Mouse (Mus musculus): ENCODE data around the gene Sectm1a. TPM values are rescaled to one million over a fixed set of nuclear protein-coding genes. Genes with fewer than 3 reads are reported as not detected.
"Not testable (repeated sequence)": the region's sequence is repeated elsewhere in the genome, so short reads cannot be mapped to it uniquely, and the experiment has no call there.

Gene Sectm1a
- polyA plus RNA-seq, 1 experiment from 2014 or later: 0.29 TPM

DNA sequence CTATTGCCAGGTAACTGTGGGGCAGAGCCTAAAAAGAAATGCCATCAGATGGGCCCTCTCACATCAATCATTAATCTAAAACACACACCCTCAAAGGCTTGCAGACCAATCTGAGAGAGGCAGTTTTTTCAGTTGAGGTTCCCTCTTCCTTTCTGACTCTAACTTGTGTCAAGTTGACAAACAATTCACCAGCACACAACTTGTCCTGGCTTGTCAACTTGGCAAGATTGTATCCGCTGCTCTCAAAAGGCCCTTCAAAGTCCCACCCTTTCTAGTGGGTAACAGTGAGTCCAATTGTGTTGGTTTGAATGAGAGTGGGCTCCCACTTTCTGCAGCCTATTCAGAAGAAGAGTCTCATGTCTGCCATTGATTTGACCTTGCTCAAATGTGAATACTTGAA, 35.7 kb downstream of the Sectm1a start:
- no peaks in the 10 kb centered on the region for H3K9me3 ChIP-seq (ENCODE audit: low read length)
- WGBS: 37% methylated on average over 1 of the region's 1 CpGs
- H3K27ac ChIP-seq (ENCODE audit: low read length): no peak overlapping the region
- H3K4me3 ChIP-seq (ENCODE audit: low read depth, low read length): no peak overlapping the region
- H3K4me1 ChIP-seq (ENCODE audit: insufficient read depth, low read depth, low read length): no peaks in the 10 kb centered on the region
- ATAC-seq (peak; percentile 45), DNase-seq (ENCODE audit: low spot score) (peak; percentile 64)
- H3K27me3 ChIP-seq (replicated peaks; ENCODE audit: insufficient read depth, low read length): no peaks in the 10 kb centered on the region
- no peak overlapping the region for H3K4me2 ChIP-seq (replicated peaks; ENCODE audit: low read depth, low read length)
- no peak overlapping the region for H3K9ac ChIP-seq (replicated peaks; ENCODE audit: low read depth)
- H3K36me3 ChIP-seq (ENCODE audit: insufficient read depth, low read length): no peaks in the 10 kb centered on the region
- no peak for TF ChIP-seq CTCF (IDR thresholded peaks at IDR 0.05)
- no peak for TF ChIP-seq EP300 (IDR thresholded peaks at IDR 0.05)

DNA sequence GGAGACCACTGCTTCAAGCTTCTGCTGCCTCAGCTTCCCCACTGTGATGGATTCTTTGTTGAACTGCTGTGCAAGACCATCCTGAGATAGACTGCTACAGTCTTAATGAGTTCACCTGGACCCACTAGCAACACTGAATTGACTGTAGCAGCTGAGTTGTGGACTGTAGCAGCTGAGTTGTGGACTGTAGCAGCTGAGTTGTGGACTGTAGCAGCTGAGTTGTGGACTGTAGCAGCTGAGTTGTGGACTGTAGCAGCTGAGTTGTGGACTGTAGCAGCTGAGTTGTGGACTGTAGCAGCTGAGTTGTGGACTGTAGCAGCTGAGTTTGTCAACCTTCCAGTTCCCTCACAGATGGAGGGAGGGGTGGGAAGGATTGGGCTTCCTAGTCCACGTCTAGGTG, 38.0 kb downstream of the Sectm1a start:
- not testable (repeated sequence) for H3K36me3 ChIP-seq (ENCODE audit: insufficient read depth, low read length); H3K4me2 ChIP-seq (replicated peaks; ENCODE audit: low read depth, low read length); H3K9ac ChIP-seq (replicated peaks; ENCODE audit: low read depth); H3K4me1 ChIP-seq (ENCODE audit: insufficient read depth, low read depth, low read length); H3K4me3 ChIP-seq (ENCODE audit: low read depth, low read length); ATAC-seq; H3K9me3 ChIP-seq (ENCODE audit: low read length); H3K27ac ChIP-seq (ENCODE audit: low read length); H3K27me3 ChIP-seq (replicated peaks; ENCODE audit: insufficient read depth, low read length); DNase-seq (ENCODE audit: low spot score)
- 44% methylated on average over 1 of the region's 1 CpGs for WGBS

DNA sequence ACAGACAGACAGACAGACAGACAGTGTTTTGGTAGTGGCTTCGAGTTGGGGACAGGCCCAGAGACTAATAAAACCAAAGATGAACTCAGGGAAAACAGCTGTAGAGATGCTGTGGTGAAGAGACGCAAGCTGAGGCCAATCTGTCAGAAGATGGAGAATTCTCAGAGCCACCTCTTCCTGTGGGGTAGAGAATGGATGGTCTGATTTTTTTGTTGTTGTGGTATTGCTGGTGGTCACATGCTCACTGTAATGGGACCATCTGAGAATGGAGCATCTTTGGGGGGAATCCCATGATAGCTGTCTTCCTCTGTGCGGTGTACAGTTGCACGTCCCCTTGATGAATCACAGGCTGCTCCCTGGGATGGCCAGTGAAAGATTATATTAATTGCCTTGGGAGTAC, 38.5 kb downstream of the Sectm1a start:
- ATAC-seq: no peak
- Histone ChIP-seq H3K4me3 (ENCODE audit: low read depth, low read length) (no peak overlapping the region), H3K4me2 (replicated peaks; ENCODE audit: low read depth, low read length) (no peak overlapping the region), H3K27me3 (replicated peaks; ENCODE audit: insufficient read depth, low read length) (no peaks in the 10 kb centered on the region), H3K36me3 (ENCODE audit: insufficient read depth, low read length) (no peaks in the 10 kb centered on the region), H3K4me1 (ENCODE audit: insufficient read depth, low read depth, low read length) (no peaks in the 10 kb centered on the region), H3K27ac (ENCODE audit: low read length) (no peak overlapping the region), H3K9ac (replicated peaks; ENCODE audit: low read depth) (no peak overlapping the region), H3K9me3 (ENCODE audit: low read length) (no peaks in the 10 kb centered on the region)
- no peak for TF ChIP-seq CTCF (IDR thresholded peaks at IDR 0.05)
- no peak for TF ChIP-seq EP300 (IDR thresholded peaks at IDR 0.05)
- WGBS: 72% methylated on average over 4 of the region's 4 CpGs
- DNase-seq (ENCODE audit: low spot score): no peak

DNA sequence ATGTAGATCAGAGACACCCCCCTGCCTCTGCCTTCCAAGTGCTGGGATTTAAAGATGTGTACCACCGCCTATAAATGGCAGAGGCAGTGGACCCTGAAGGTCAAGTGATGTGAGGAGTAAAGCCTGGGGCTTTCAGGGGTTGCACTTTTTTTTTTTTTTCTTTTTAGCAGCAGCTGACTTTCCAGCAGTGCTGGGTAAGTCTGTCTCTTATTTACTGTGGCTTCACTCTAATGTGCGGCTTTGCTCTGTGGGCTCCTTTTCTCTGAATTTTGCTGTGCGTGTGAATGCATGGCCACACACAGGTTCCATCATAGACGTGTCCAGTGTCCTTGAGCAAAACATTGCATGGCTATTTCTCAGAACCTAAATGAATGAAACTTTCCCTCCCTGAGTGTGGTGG, 39.4 kb downstream of the Sectm1a start:
- Histone ChIP-seq H3K4me2 (replicated peaks; ENCODE audit: low read depth, low read length) (no peak overlapping the region), H3K4me3 (ENCODE audit: low read depth, low read length) (no peak overlapping the region), H3K27ac (ENCODE audit: low read length) (no peak overlapping the region), H3K9me3 (ENCODE audit: low read length) (no peaks in the 10 kb centered on the region), H3K4me1 (ENCODE audit: insufficient read depth, low read depth, low read length) (no peaks in the 10 kb centered on the region), H3K36me3 (ENCODE audit: insufficient read depth, low read length) (no peaks in the 10 kb centered on the region), H3K27me3 (replicated peaks; ENCODE audit: insufficient read depth, low read length) (no peaks in the 10 kb centered on the region), H3K9ac (replicated peaks; ENCODE audit: low read depth) (no peak overlapping the region)
- 75% methylated on average over 4 of the region's 4 CpGs for WGBS
- ATAC-seq (no peak), DNase-seq (ENCODE audit: low spot score) (no peak)
- TF ChIP-seq CTCF (IDR thresholded peaks at IDR 0.05): no peak
- no peak for TF ChIP-seq EP300 (IDR thresholded peaks at IDR 0.05)

DNA sequence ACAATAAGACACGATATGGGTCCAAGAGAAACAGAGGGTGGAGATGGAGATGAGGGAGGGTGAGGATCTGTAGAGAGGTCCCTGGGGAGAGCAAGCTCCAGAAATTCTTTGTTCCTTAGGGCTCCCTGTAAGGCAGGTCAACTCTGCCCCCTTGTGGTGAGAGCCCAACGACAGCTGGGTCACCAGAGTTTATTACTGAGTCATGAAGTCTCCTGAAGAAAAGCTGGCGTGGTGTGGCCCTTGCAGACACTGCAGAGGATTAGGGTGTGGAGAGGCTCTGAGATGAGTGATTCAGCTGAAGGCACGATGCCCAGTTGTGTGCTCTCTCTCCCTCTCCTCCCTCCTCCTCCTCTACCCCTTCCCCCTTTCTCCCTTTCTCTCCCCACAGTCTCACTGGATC, 39.8 kb downstream of the Sectm1a start:
- H3K4me1 ChIP-seq (ENCODE audit: insufficient read depth, low read depth, low read length): no peaks in the 10 kb centered on the region
- peak; percentile 81 for ATAC-seq
- no peak overlapping the region for H3K27ac ChIP-seq (ENCODE audit: low read length)
- no peaks in the 10 kb centered on the region for H3K27me3 ChIP-seq (replicated peaks; ENCODE audit: insufficient read depth, low read length)
- H3K9ac ChIP-seq (replicated peaks; ENCODE audit: low read depth): no peak overlapping the region
- H3K9me3 ChIP-seq (ENCODE audit: low read length): no peaks in the 10 kb centered on the region
- H3K36me3 ChIP-seq (ENCODE audit: insufficient read depth, low read length): no peaks in the 10 kb centered on the region
- WGBS: 5% methylated on average over 4 of the region's 4 CpGs
- TF ChIP-seq EP300 (IDR thresholded peaks at IDR 0.05): no peak
- peak; percentile 89 for TF ChIP-seq CTCF (IDR thresholded peaks at IDR 0.05)
- H3K4me3 ChIP-seq (ENCODE audit: low read depth, low read length): no peak overlapping the region
- DNase-seq (ENCODE audit: low spot score): peak; percentile 88
- no peak overlapping the region for H3K4me2 ChIP-seq (replicated peaks; ENCODE audit: low read depth, low read length)

DNA sequence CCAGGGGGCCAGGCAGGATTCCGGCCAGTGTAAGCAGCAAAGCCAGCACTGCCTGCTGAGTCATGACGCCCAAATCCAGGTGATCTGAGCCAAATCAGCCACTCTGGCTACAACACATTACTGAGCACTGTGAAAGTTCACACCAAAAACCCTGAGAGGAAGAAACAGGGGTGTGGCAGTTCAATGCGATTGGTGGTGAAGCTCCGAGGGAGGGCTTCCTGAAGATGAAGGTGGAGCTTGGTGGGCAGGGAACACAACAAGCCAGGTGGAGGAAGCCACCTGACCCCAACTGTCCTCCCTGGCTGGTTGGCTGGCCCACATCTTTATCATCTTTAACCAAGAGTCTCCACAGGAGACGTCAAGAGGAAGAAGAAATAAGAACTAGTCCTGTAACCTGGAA, 41.7 kb downstream of the Sectm1a start, which contains the start of gene Cd7:
Cd7 (minus strand) TSS at position 117 of the 400 bp plus-strand sequence.
- Histone ChIP-seq H3K4me1 (ENCODE audit: insufficient read depth, low read depth, low read length) (no peaks in the 10 kb centered on the region), H3K4me2 (replicated peaks; ENCODE audit: low read depth, low read length) (no peak within 1 kb of the TSS), H3K36me3 (ENCODE audit: insufficient read depth, low read length) (no peaks in the 10 kb centered on the region), H3K9ac (replicated peaks; ENCODE audit: low read depth) (no peak within 1 kb of the TSS), H3K9me3 (ENCODE audit: low read length) (no peaks in the 10 kb centered on the region), H3K27ac (ENCODE audit: low read length) (no peak within 1 kb of the TSS), H3K27me3 (replicated peaks; ENCODE audit: insufficient read depth, low read length) (no peaks in the 10 kb centered on the region), H3K4me3 (ENCODE audit: low read depth, low read length) (no peak within 1 kb of the TSS)
- 58% methylated on average over 5 of the region's 5 CpGs for WGBS
- DNase-seq (ENCODE audit: low spot score) (no peak), ATAC-seq (no peak)
- TF ChIP-seq EP300 (IDR thresholded peaks at IDR 0.05) (no peak), CTCF (IDR thresholded peaks at IDR 0.05) (no peak)
